Mouse (Mus musculus) kidney, postnatal 25 days (tissue): Measurements from ENCODE around the gene Olfr490.

Experiments used
- DNase-seq, 2 experiments: peaks; one replicate each; pipeline ENCODE4 v3.0.0; 2021; ENCODE audit warnings: mixed read lengths in 2 of 2

Gene Olfr490

DNA sequence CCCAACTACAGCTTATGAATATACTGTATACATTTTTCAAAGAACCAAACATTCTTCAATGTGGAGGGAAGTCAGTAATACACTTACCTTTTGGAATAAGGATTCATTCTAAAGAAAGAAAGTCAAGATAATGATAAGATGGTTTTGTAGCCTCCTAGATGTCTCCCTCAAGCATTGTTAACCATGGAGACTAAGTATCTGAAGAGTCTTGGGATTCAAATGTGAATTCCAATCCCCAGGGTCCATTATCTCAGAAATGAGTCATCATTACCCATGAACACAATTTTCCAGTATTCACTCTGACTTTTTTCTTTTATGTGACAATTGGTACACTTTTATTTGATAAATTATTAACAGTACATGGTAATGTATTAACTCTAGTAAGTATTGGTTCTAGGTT, at the start of gene Olfr490:
TSS of gene Olfr490 (minus strand) at position 101 of the 400 bp plus-strand sequence.
- DNase-seq: no peak

- no peak for DNase-seq
These were observed 34.8 kb upstream of the Olfr490 start, which contains the start of gene Olfr492 for GRCm38 (mm10) chr7:108323574-108323973. Gene Olfr492 (minus strand): TSS chr7:108323674.

GRCm38 (mm10) chr7:108313151-108313550, 24.4 kb upstream of the Olfr490 start, which contains the start of gene Olfr491:
Gene Olfr491 (plus strand): TSS chr7:108313451.
- DNase-seq: no peak

- no peak for DNase-seq
These were observed 30.5 kb downstream of the Olfr490 start, which contains the start of gene Olfr488 for GRCm38 (mm10) chr7:108258247-108258646. Gene Olfr488 (minus strand): TSS chr7:108258347.
